Mouse (Mus musculus): ENCODE results near the gene Cyth3.

The Cyth3 gene

GRCm38 (mm10) chr5:143621893-143622622 is at the start of gene Cyth3:
Cyth3 (plus strand) TSS chr5:143622447.
- DNase-seq (ENCODE audit: low spot score in 2 of 2): peak; percentile 98

- no peak for DNase-seq (ENCODE audit: low spot score in 2 of 2)
These were observed 49.2 kb upstream of the Cyth3 start for GRCm38 (mm10) chr5:143573067-143573466.

GRCm38 (mm10) chr5:143574261-143575178 is 47.7 kb upstream of the Cyth3 start:
- no peak for DNase-seq (ENCODE audit: low spot score in 2 of 2)

- DNase-seq (ENCODE audit: low spot score in 2 of 2): no peak
These were observed 42.6 kb upstream of the Cyth3 start for GRCm38 (mm10) chr5:143579537-143580203.

GRCm38 (mm10) chr5:143580982-143581381 is 41.3 kb upstream of the Cyth3 start:
- DNase-seq (ENCODE audit: low spot score in 2 of 2): no peak

GRCm38 (mm10) chr5:143581874-143582273 is 40.4 kb upstream of the Cyth3 start:
- no peak for DNase-seq (ENCODE audit: low spot score in 2 of 2)

GRCm38 (mm10) chr5:143583081-143583480 is 39.2 kb upstream of the Cyth3 start:
- no peak for DNase-seq (ENCODE audit: low spot score in 2 of 2)

- DNase-seq (ENCODE audit: low spot score in 2 of 2): no peak
These were observed 37.3 kb upstream of the Cyth3 start for GRCm38 (mm10) chr5:143584982-143585381.

- DNase-seq (ENCODE audit: low spot score in 2 of 2): no peak
These were observed 35.9 kb upstream of the Cyth3 start for GRCm38 (mm10) chr5:143586386-143586785.

- no peak for DNase-seq (ENCODE audit: low spot score in 2 of 2)
These were observed 33.1 kb upstream of the Cyth3 start for GRCm38 (mm10) chr5:143589108-143589507.

- DNase-seq (ENCODE audit: low spot score in 2 of 2): no peak
These were observed 29.3 kb upstream of the Cyth3 start for GRCm38 (mm10) chr5:143592926-143593325.

GRCm38 (mm10) chr5:143593563-143594146 is 28.6 kb upstream of the Cyth3 start:
- DNase-seq (ENCODE audit: low spot score in 2 of 2): no peak

- no peak for DNase-seq (ENCODE audit: low spot score in 2 of 2)
These were observed 27.8 kb upstream of the Cyth3 start for GRCm38 (mm10) chr5:143594291-143595065.

- DNase-seq (ENCODE audit: low spot score in 2 of 2): no peak
These were observed 20.2 kb upstream of the Cyth3 start for GRCm38 (mm10) chr5:143602051-143602450.

- DNase-seq (ENCODE audit: low spot score in 2 of 2): no peak
These were observed 18.0 kb upstream of the Cyth3 start for GRCm38 (mm10) chr5:143604157-143604774.

GRCm38 (mm10) chr5:143606756-143607155 is 15.5 kb upstream of the Cyth3 start:
- DNase-seq (ENCODE audit: low spot score in 2 of 2): no peak

GRCm38 (mm10) chr5:143608175-143608574 is 14.1 kb upstream of the Cyth3 start:
- DNase-seq (ENCODE audit: low spot score in 2 of 2): no peak

- DNase-seq (ENCODE audit: low spot score in 2 of 2): no peak
These were observed 10.3 kb upstream of the Cyth3 start for GRCm38 (mm10) chr5:143611954-143612353.

GRCm38 (mm10) chr5:143613265-143613664 is 9.0 kb upstream of the Cyth3 start:
- DNase-seq (ENCODE audit: low spot score in 2 of 2): no peak

GRCm38 (mm10) chr5:143614519-143614918 is 7.7 kb upstream of the Cyth3 start:
- DNase-seq (ENCODE audit: low spot score in 2 of 2): no peak

- no peak for DNase-seq (ENCODE audit: low spot score in 2 of 2)
These were observed 6.9 kb upstream of the Cyth3 start for GRCm38 (mm10) chr5:143615353-143615752.

Data from spleen, postnatal 14 days (tissue).